Mouse (Mus musculus): ENCODE results near the gene Spin4. TPM values are rescaled to one million over a fixed set of nuclear protein-coding genes. Genes with fewer than 3 reads are reported as not detected.

Spin4 gene
- 0.39 TPM for polyA plus RNA-seq (2014; fragmentation: Illumina TruSeq; extraction: RNeasy Lipid Tissue Mini Kit (QIAGEN cat#74804); ENCODE audit: low read depth, low replicate concordance)

DNA sequence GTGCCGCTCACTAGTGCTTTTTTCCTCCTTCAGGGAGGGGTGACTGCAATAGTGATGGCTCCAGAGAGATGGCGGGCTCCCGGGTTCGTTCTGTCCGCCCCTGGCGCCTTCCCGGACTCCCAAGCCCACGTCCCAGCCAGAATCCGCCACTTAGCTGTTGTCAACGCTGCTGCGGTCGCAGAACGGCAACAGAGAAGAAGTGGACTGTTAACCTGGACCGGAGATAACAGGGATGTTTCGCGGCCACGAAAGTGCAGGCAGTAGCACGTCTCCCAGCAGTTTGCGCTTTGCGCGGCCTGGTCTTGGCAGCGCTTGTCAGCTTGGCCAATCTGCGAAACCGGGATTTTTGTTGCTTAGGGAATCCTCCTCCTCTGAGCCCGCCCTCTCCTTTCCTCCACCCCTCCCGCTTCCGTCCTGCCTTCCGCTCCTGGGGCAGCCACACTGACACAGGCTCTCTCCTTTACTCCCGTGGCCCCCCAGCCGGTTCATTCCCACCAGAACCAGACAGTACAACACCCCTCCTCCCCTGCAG lies at the start of gene Spin4:
Gene Spin4, minus strand, starts transcription at position 322 of the 532 bp plus-strand sequence.

Other genes starting within 250 kb of the Spin4 start
- 1.4 TPM for gene Arhgef9, start 170.2 kb upstream of the Spin4 start, polyA plus RNA-seq (2014; fragmentation: Illumina TruSeq; extraction: RNeasy Lipid Tissue Mini Kit (QIAGEN cat#74804); ENCODE audit: low read depth, low replicate concordance)

All from testis, adult 10 weeks (tissue).